Mouse (Mus musculus) small intestine, adult 2 months (tissue): ENCODE data around the gene 1700014D04Rik.

Source experiments
- CTCF ChIP-seq: fragments of 200-500 bp; IDR thresholded peaks from 2 replicates; pipeline ENCODE4 v1.5.1; 2012; ENCODE audit warnings: low read depth, mild to moderate bottlenecking, control low read depth, inconsistent platforms, low read length, moderate library complexity, mixed read lengths; ENCODE audit not compliant: insufficient replicate concordance, insufficient read length; ENCODE audit errors: extremely low read depth
- POLR2A ChIP-seq: fragments of 200-500 bp; IDR thresholded peaks from 2 replicates; pipeline ENCODE4 v1.6.1; 2012; ENCODE audit warnings: low read depth, mild to moderate bottlenecking, control low read depth, inconsistent platforms, low read length, moderate library complexity

GRCm38 (mm10) chr13:59691478-59691877 is 55.1 kb downstream of the 1700014D04Rik start:
- TF ChIP-seq CTCF (no peak), POLR2A (no peak)
